Mouse (Mus musculus): ENCODE measurements around the gene Rab23.

DNA sequence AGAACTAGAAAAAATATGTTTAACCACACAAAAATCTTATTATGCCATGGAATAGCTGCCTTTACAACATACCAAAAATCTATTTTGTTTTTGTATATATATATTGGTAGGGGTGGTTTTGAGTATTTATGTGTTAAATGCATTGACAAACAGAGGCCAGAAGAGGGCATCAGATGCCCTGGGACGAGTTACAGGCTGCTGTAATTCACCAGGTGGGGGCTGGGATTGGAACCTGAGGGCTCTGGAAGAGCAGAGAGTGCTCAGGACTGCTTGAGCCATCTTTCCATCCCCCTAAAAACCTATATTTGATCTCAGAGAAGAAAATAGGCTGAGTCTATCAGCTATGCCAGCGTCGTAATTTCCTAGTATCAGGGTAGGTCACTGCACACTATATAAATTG, 47.2 kb upstream of the Rab23 start:
- TF ChIP-seq EP300 (IDR thresholded peaks at IDR 0.05; ENCODE audit: low read depth): no peak
- peak; percentile 68 for TF ChIP-seq CTCF (IDR thresholded peaks at IDR 0.05; ENCODE audit: low read depth)
